Mouse (Mus musculus) thymus, postnatal 4 days (tissue): ENCODE measurements around the gene Psat1.

ENCODE experiments used
- DNase-seq: peaks from one replicate; pipeline ENCODE4 v3.0.0; 2021

Gene Psat1

DNA sequence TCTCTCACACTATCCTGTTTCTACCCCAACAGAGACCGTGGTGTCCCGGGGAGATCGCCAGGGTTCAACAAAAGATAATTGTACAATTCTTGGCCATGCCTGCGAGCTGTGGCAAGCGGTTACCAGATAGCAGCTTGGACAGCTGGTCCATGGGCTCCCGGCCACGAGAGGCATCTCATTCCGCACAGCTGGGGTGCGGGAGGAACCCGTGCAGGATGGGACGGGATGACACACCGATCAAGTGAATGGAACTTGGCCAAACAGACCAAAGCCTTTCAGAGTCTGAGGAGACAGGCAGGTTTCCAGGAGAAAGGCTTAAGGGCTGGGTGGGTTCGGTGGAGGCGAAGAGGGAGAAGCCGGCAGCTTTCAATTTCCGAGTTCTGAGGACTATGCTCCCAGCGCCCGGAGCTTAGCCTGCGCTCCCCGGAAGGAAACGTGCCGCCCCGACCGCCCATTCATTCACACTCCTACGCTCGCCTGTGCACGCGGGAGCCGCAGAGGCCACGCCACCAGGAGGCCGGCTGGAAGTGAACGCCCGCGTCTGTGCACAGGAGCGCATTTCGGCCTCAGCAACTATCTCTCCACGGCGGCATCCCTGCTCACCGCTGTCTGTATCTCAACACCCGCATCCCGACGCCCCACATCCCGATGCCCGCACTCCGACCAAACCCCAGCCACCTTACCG is 22.8 kb downstream of the Psat1 start:
- DNase-seq = peak; percentile 72

DNA sequence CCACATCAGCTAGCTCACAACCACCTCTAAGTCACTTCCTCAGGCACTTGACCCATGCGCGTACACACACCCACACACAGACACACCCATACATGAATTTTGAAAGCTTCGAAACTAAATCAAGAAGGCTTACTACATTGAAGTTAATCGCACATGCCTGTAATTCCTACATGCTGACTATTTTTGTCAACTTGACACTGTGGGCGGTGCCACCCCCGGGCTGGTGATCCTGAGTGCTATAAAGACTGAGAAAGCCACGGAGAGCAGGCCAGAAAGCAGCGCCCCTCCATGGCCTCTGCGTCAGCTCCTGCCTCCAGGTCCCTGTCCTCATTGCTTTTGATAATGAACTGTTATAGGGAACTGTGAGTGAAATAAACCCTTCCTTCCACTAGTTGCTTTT is 23.7 kb downstream of the Psat1 start:
- peak; percentile 44 for DNase-seq

DNA sequence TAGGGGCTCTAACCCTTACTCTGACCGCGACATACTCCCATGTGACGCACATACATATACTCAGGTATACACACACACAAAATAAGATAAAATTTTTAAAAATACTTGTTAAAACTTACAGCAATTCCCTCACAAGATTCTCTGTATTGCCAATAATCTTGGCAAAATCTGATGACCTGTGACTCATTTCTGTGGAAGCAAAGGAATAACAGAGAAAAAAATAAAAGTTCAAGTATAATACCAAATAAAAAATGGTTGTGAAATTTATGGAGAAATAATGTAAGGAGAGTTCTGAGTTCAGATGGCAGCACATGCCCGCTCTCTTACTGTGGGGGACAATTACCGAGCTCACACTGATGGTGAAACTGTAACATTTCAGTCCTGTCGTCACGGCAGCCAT is 27.8 kb downstream of the Psat1 start:
- DNase-seq = no peak

DNA sequence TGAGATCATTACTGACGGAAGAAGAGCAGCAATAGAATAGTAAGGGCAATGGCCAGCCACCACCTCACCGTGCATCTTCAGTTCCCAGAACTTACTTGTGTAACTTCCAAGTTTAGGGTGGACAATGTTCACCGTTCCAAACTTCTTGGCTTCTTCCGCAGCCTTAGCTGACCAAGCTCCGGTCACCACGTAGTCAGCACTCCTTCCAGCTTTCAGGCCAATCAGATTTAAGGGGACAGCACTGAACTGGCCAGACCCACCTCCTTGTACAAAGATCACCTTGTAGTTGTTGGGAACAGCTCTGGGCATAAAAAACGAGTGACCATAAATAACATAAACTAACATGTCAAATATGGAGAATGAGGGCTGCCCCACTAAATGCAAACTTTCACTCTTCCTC is 29.0 kb downstream of the Psat1 start:
- no peak for DNase-seq

DNA sequence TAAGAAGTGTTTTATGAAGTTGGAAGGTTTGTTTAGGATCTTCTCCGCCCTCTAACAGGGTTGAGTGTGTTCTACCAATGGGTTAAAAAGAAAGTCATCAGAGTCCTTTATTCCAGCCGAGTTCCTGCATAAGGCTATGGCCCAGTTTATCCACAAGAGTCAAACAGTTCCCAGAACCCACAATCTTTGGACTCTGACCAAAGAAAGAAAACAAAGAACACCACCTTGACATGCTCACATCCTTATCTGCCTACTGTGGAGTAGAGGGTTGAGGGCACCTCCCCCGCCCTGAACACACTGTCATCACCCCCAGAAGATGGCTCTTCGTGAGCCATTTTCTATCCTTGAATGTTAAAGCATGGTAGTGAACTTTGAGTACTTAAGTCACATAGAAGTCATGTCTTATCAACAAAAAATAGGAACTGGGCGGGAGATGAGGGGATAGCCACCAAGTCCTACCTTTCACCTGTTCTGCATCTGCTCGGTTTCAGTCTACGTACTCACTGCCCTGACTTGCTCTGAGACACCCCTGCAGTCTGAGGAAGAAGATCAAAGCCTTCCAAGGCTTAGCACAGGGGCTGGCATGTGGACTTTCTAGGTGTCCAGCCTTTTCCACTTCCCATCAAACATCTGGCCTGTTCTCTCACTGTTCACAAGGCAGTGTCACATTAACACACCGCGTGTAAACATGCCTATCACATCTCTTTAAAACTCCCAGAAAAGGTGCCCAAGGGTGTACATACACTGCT is 33.7 kb downstream of the Psat1 start:
- DNase-seq = no peak

DNA sequence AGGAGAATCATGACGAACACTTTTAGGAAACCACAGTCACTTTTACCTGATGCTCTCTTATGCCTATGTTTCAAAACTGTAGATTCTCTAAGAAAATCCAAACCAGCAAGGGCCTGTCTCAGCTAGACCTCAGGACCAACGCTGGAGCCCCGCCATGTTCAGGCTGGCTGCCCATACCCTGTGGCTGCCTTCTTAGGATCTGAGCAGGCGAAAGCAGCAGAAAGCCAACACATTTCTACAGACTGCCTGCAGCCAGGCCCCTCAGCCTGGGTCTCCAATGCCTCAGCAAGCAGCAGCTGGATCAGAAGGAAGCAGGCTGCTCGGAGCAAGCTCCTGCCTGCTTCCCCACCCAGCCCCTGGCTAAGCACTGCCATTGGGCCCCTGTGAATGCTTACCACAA is 35.7 kb downstream of the Psat1 start:
- no peak for DNase-seq

DNA sequence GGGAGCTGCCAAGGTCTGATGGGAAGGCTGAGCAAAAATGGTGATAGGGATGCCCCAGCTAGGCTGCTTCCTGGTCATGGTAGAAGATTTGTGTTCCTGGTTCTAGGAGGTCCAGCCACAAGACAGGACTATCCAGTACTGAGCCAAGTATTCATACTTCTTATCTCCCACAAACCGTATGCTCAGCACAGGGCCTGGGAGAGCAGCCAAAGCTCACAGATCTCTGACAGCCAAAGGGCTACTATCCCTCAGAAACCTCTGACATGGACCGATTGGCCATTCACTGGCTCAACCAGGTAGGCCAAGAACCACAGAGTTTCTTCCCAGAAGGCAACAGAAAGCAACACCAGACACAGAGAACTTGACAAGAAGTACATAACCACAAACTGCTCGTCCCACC is 36.1 kb downstream of the Psat1 start:
- no peak for DNase-seq

DNA sequence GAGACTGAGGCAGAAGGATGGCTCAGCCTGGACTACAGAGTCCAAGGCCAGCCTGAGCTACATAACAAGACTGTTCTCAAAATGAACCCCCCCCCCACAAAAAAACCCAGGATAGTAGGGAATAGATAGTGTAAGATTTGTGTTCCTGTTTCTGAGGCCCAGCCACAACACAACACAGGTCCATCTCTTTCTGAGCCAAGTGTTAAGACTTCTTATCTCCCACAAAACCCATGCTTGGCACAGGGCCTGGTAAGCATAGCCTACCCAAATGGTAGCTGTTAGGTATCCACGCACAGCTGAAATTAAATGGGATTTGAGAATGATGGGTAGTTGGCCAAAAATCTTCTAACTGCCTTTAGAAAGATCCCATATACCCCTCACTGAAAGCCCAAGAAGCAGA is 36.6 kb downstream of the Psat1 start:
- DNase-seq = no peak

DNA sequence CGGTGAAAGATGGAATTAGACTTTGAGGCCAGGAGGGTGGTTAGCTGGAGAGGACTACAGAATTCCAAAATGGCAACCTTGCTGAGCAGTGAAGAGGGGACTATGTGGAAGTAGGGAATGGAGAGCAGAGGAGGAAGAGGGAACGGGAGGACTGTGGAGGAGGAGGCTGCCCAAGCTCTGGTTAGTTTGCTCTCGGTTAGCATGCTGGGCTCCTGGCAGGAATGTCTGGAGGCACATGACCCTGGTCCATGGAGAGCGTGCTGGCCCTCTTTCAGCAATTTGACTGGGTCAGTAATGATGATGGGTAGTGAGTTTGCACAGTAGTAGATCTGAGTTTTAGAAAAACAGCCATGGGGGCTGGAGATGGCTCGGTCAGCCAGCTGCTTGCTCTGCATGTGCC is 39.1 kb downstream of the Psat1 start:
- DNase-seq = no peak

DNA sequence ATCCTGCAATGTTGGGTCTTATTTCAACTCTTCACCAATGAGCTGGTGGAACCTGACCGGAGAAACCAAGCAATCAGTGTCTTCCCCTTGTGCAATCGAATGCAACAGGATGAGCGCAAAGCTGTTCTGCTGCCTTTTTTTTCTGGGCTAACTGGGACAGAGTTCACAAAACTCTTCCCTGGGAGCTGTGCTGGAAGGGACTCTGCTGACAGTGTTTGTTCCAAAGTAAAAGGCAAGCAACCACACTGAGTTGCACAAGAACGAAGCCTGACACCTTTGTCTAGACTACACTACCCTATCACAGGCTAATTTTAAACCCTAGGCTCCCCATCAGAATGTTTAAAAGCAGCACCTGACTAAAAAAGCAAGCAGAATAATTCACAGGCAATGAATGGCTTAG is 42.4 kb downstream of the Psat1 start:
- DNase-seq = no peak

DNA sequence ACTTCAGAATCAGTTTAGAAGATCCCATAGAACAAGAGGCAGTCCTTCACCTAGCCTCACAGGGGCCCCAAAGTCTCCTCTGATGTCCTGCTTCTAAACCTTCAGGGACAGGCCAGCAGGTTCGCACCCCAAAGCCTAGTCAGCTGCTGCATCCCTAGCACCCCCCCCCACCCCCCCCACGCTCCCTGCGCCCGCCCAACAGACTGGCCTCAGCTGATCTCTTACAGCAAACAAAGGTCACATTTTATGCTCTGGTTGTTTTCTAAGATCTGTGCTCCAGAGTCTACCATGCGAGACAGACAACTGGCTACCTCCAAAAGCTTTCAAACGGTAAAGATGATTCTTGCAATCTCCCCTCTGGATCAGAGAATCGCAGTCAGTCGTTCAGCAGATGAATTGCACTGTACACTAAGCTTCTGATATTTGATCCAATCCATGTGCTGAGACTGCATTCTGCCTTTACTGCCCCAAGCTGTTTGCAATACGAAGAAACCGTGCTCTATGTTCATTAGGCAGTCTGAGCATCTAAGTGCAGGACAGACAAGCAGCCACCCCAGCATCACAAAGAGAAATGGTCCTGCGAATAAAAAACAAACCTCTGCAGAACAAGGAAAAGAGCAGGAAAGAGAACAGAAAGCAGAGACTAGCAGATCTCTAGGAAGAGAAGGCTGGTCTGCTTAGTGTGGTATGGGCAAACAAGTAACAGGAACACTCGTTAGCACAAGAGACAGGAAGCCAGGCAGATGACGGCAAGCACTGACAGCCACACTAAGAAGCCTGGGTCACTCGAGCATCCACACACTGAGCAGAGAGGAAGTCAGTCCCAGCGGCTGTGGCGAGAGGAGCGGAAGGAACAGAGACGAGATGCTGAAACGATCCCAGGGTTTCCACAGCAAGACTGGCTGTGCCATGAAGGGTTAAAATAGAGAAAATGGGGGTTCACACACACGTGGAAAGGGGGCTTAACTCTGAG is 43.3 kb downstream of the Psat1 start:
- DNase-seq = no peak

DNA sequence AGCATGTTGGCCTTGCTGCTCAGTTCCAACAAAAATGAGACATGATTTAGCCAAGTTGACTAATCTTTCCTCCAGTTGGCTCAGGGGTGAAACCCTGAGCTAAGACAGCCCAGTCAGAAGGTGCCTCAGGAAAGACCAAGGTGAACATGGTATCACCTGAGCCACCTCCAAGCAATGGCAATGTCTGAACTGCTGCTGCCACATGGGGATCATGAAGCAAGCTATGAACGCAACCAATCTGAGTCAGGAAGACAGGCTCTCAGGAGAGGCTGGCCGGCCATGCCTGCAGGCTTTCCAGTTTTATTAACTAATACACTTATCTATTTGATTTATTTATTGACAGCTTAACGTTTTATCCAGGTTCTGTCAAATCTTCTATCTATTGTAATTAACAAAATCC is 51.5 kb downstream of the Psat1 start:
- DNase-seq = no peak

DNA sequence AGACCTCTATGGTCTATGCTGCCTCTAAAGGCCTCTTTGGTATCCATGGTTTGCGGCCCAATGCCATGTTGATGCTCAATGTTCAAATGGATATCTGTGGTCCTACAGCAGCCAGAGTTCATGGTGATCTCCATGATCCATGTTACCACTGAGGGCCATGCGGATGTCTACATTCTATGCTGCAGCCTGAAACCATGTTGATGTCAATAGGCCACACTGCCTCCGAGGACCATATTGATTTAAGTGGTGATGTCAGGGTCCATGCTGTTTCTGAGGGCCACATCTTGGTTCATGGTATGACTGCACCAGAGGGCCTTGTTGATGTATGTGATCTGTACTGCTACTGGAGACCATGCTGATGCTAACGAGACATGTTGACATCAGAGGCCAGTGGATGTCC is 55.0 kb downstream of the Psat1 start:
- no peak for DNase-seq

DNA sequence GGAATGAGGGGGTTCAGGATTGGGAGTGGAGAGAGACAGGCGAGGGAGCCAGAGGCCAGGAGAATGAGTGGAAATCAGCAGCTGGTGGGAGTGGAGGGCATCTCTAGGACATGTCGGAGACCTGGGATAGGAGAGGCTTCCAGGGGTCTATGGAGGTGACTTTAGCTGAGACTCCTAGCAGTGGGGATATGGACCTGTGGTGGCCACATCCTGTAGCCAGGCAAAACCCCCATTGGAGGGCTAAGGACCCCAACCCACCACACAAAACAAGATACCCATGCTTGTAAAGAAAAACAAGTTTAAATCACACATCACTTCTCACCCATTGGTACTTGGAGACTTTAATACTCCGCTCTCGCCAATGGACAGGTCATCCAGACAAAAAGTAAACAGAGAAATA is 58.7 kb downstream of the Psat1 start:
- DNase-seq = no peak

DNA sequence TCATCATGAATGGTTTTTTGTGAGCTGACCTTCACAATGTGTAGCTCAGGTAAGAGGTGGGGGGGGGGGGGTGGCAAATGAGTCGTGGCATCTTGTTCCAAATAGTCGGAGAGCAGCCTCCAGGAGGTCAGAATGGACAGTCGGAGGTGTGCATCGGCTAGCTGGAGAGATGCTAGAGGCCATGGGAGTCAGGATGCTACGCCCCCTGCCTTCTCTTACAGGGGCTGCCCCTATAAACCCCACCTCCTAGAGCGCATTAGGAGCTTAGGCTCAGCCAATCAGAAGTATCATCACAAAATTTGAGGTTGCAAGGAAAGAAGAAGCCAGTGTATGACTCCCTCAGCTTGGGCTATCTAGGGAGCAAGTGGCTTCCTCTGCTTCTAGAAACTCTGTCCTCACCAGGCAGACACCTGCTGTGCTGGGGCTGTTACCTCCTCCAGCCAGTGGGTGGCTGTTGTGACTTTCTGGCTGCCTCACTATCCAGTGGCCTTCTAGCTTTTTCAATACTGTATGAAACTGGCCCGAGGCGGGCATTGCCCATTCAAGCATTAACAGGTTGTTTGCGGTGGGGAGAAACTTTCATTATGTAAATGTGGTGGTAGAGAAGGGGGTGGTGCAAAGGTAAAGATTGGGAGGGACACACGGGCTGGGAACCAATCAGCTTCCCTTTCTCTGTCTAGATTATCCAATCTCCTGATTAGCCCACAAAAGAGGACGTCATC is 64.3 kb downstream of the Psat1 start:
- DNase-seq = peak; percentile 23

DNA sequence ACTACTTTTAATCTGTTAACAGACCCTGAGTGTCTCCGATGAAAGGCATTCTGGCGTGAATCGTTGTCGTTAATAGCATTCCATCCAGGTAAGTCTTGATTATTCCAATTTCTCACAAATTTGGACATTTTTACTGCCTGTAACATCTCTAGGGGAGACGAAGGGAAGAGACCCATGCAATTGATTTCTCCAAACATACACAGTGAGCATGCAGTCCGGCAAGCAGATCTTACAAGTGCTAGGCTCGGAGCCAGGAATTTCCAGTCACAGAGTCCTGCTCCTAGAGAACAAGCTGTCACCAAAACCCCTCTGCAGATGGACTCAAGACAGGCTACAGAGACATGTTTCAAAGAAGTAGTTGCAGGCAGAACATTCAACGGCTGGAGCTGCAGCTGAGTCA is 66.4 kb downstream of the Psat1 start:
- DNase-seq = no peak

DNA sequence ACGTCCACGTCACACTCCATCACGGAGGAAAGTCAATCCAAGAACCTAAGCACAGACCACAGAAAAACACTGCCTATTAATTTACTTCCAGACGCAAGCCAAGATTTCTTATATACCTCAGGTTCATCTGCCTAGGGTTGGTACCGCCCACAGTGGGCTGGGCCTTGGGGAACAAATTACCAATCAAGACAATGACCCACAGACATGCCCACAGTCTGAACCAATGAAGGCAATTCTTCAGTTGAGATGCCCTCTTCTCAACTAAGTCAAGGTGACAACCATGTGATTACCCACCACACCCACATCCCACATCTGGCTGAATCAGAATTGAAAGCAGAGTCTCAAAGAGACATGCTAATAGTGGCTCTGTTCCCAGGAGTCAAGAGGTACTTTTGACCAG is 67.9 kb downstream of the Psat1 start:
- no peak for DNase-seq

DNA sequence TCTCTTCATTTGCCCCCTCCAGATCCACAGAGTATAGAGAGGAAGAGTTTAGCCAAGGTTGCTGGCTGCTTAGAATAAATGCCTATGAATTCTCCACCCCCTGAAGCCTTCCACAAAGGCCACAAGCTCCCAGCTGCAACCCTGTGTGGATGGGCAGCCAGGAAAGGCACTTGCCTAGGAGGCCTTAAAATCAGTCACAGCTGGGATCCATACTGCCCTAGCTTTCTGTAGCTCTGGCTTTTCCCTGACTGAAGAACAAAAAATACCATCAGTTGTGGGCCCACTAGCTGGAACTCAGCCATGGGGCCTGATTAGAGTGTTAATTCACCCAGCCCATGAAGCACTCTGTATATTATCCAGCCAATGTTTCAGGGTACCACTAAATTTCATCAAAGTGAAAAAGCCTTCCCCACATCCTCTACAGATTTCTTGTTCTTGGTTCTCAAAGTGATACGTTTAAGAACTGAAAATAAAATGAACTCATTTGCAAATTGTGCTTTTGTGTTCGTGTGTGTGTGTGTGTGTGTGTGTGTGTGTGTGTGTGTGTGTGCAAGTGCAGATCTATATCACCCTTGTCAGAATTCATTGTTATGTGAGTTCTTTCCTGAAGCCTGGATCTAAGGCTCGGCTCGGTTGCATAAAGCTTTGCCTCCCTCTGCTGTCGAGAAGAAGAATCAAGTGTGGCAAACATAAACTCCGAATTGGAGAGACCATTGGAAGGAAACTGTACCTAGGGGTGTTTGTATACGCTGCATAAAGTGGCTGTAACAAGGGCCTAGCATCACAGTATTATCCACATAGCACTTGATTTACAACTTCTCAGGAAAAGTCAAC is 78.1 kb downstream of the Psat1 start:
- DNase-seq = no peak

DNA sequence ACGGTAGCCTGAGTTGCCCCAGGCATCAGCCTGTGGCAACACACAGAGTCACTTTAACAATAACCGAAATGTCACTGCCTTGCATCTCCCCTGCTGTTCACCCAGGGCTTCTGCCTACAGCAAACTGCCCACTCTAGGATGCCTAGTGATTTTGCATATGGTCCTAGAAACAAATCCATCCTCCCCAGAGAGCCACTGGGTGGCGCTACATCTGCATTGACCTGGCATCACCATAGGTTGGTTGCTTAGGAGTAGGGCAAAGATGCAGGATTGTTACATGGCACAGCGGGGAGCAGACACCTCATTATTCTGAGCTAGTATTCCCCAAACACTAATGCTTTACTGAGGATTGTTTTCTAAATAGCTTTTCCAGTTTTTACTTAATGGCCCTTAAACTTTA is 80.3 kb downstream of the Psat1 start:
- DNase-seq = peak; percentile 50

DNA sequence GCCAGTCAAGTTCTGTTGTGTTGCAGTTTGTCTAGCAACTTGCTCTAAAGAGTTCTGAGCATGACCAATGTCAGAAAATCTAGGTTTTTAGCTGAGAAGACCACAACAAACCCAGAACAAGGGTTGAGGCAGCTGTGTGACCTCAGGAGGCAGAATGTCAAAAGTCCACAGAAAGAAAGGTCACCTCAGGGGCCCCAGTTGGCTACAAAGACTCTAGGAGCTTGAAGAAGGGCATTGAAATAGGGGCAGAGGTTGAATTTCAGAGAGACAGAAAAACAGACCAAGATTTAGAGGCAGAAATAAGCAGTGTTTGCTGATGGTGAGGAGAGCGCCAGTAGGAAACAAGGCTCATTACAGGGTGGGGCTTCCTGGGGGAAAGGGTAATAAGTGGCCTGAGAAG is 81.0 kb downstream of the Psat1 start:
- no peak for DNase-seq

DNA sequence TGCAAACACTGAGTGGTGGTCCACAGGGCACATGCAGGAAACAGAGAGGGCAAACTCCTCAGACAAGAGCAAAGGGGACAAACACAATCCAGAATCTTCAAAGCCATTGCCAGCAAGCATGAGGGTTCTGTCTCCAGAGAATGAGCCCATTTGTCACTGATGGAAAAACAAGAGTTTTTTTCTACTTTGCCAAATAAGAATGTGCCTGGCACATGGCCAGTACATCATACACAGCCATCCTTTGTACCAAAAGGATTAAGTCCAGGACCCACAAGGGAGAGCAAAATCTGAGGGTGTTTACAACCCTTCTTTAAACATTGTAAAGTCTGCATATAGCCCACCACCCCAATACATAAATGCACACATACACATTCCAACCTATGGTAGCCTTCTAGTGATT is 81.7 kb downstream of the Psat1 start:
- no peak for DNase-seq

DNA sequence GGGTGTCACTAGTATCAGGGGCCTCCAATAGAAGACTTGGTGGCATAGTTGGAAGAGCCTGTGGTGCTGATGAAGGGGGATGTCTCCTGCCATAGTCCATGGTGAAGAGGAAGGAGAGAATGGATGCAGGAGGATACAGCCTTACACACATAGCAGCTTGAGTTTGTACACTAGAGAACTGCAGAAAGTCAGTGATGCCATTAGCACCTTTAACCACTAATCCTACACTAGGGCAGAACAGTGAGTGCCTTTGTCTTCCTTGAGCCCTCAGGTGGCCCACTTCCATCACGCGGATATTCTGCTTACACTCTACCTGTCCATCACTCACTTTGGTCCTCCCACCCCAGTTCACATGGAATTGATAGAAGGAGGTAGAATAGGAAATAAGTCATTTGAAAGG is 83.0 kb downstream of the Psat1 start:
- DNase-seq = no peak
